Mouse (Mus musculus): ENCODE data around the gene Mst1.

The Mst1 gene

GRCm38 (mm10) chr9:108095949-108096712 lies 15.9 kb downstream of the Mst1 start:
- no peak for DNase-seq (ENCODE audit: low read depth)

GRCm38 (mm10) chr9:108099619-108100018 lies 19.4 kb downstream of the Mst1 start:
- DNase-seq (ENCODE audit: low read depth), result no peak

- DNase-seq (ENCODE audit: low read depth), result peak; percentile 48
Observed at GRCm38 (mm10) chr9:108104766-108105548, 24.7 kb downstream of the Mst1 start.

- no peak for DNase-seq (ENCODE audit: low read depth)
Observed at GRCm38 (mm10) chr9:108105549-108105863, 25.3 kb downstream of the Mst1 start.

DNA sequence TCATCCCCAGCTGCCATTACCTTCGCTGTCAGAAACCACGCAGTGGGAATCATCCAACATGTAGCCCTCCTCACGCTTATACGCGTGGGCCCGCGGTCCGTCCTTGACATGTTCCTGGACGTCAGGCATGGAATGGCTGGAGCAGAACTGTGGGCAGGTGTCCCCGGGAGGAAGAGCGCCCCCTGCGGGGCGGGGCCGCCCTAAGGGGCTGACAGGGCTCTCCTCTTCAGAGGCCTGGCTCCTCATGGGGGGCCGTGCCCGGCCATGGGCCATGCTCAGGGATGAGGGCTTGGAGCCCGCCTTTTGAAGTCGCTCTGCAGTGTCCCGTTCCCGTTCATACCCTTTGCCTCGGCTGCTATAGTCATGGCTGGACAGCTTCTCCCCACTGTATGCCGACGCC lies 25.9 kb downstream of the Mst1 start:
- no peak for DNase-seq (ENCODE audit: low read depth)

GRCm38 (mm10) chr9:108107867-108108266 lies 27.6 kb downstream of the Mst1 start:
- DNase-seq (ENCODE audit: low read depth), result no peak

GRCm38 (mm10) chr9:108110160-108110559 lies 29.9 kb downstream of the Mst1 start:
- DNase-seq (ENCODE audit: low read depth), result no peak

- no peak for DNase-seq (ENCODE audit: low read depth)
Observed at GRCm38 (mm10) chr9:108111101-108111592, 30.9 kb downstream of the Mst1 start.

- no peak for DNase-seq (ENCODE audit: low read depth)
Observed at GRCm38 (mm10) chr9:108111593-108112121, 31.4 kb downstream of the Mst1 start.

DNA sequence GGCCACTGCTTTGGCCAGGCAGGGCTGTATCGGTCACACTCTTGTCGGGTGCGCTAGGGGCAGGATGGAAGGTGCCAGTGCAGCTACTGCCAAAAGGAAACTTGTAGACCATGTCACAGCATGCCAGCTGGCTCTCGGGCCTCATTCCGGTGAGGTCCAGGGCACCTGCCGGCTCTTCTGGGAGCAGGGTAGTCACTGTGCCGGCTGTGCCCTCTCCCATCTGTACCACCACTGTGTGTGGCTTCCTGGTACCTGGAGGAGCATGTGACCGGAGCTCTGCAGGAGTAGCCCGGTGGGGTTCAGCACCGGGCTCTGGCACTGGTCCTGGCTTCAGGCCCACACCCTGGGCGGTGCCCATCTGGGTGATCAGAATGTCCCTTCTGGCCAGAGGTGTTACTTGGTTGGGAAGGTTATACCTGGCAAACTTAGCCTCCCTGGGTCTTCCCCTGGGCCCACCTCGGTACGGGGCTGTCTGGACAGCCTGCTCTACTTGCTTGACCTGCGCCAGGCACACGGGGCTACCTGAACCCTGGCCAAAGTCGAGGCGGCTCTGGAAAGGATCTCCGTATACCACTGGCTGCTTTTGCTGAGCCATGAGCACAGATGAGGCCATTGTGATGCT lies 32.6 kb downstream of the Mst1 start:
- DNase-seq (ENCODE audit: low read depth), result no peak

DNA sequence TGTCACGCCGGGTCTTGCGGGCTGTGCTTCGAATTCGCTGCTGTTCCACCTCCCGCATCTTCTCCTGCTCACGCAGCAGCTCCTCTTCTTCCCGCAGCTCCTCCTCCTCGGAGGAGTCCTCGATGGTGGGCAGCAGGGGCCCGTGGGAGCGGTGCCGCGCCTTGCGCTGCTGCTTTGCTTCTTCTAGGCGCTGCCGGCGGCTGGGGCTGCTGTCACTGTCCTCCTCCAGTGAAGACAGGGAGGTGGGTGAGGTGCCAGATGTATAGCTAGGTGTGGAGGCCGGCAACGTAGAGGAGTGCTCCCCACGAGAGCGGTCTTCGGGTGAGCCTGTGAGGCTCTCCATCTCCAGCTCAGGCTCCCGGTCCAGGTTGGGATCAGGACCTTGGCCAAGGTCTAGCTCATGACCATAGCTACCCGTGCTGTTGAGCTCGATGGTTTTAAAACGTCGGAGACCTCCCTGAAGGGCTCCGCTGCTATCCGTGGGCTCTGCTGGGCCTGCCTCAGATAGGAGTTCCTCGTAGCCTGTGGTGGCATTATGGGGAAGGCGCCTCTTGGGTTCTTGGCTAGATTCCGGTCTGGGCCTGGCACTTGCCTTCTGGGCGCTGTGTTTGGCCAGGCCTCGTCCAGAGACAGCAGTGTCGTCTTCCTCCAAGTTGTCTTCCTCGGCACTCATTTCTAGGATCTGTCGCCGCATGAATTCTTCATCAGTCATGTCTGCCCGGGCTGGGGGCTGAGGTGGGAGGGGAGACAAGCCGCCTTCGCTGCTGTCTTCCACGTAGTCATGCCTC lies 35.2 kb downstream of the Mst1 start:
- DNase-seq (ENCODE audit: low read depth), result no peak

DNA sequence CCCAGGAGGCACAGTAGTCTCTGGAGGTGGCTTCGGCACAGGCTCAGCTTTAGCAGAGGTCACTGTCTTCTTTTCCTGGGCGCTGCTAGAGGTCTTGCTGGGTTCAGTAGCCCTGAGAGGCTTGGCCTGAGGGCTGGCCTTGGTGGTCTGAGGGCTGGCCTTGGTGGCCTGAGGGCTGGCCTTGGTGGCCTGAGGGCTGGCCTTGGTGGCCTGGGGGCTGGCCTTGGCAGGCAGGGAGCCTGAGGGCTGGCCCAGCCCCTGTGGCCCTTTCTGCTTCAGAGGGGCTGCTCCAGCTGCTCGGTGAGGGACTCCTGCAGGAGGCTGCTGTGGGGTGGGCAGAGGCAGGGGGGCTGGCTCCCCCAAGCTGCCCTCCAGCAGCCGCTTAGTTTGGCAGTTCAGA lies 36.9 kb downstream of the Mst1 start:
- DNase-seq (ENCODE audit: low read depth), result no peak

DNA sequence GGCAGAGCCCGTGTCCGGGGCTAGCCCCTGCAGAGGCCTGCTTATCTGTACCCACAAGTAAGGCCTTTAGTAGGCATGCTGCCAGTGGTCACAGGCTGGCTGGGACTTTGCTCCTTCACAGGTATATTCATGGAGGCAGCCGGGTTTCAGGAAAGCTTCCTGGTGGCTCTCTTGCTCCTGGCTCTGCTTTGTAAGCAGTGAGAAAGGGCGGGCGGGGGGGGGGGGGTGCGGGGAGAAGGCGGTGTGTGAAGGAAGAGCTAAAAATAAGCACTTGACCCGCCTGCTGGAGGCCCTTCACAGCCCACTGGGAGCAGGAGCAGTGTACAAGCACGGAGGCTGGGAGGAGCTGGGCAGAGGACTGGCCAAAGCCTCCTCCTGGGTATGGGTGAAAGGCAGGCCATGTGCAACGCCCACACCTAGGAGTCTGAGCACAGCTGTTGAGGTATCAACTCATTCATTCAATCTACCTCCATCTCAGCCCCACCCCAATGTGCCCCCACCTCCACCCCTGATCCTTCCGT lies 39.7 kb downstream of the Mst1 start:
- DNase-seq (ENCODE audit: low read depth), result no peak

GRCm38 (mm10) chr9:108120671-108121070 lies 40.4 kb downstream of the Mst1 start:
- no peak for DNase-seq (ENCODE audit: low read depth)

- DNase-seq (ENCODE audit: low read depth), result no peak
Observed at GRCm38 (mm10) chr9:108121170-108121969, 41.1 kb downstream of the Mst1 start.

- no peak for DNase-seq (ENCODE audit: low read depth)
Observed at GRCm38 (mm10) chr9:108123916-108124315, 43.7 kb downstream of the Mst1 start.

GRCm38 (mm10) chr9:108125731-108126130 lies 45.5 kb downstream of the Mst1 start:
- no peak for DNase-seq (ENCODE audit: low read depth)

GRCm38 (mm10) chr9:108126436-108127180 lies 46.4 kb downstream of the Mst1 start:
- DNase-seq (ENCODE audit: low read depth), result no peak

DNA sequence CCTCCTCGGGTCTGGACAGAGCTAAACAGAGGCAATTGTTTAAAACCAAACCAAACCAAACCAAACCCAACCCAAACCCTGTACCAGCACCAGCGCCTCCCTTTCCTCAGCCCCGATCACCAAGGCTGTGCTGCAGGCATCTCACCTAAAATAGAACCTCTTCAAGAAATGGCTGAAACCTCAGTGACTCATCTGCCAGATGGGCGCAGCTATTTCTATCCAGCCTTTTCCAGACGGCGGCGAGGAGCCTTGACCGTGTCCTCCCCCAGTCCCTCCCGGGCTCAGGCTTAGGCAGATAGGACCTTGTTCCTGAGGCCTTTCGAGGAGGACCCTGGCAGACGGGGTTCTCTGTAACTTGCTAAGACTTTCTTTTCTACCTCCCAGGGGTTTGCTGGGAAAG lies 48.0 kb downstream of the Mst1 start:
- no peak for DNase-seq (ENCODE audit: low read depth)

Data from c-Kit-positive CD71-positive TER-119-negative erythroid progenitor cells, embryonic 14.5 days (primary cell).